Comparison of ENCODE assay signal across 11 mouse cellular contexts in the genomic region with DNA sequence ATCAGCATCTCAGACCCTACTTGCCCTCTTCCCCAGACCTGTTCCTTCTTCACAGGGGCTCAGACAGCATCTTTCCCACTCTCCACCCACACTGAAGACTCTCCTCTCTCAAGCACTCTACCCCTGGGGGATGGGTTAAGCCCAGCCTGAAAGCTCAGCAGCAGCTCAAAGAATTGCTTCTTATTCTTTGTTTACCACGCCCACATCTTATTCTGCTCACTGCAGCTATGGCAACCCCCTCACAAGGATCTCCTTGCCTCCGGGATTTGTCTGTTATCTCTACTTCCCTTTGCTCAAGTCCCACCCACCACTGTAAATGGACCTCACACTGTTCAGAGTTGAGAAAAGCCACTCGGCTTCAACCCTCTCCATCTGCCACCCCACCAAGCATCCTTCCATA. TPM values are rescaled to one million over a fixed set of nuclear protein-coding genes. Genes with fewer than 3 reads are reported as not detected.
DNase-seq lines count a peak whose midpoint lies in the region; ATAC-seq and TF ChIP-seq lines count a peak whose summit lies in the region.
"Had no signal": no experiment of that assay in that cellular context is flagged by ENCODE, and none has a peak within 500 bp of the region (broad histone marks: within the 10 kb centered on the region; RNA-seq: fewer than 3 reads in every experiment).

No protein-coding gene starts in this region.

- no peak overlapping the region for H3K4me2 ChIP-seq in hindbrain, embryonic 13.5 days
- H3K4me2 ChIP-seq in midbrain, embryonic 14.5 days (ENCODE audit: low read length), result no peak overlapping the region
- H3K4me2 ChIP-seq: heart, embryonic 13.5 days had no signal

- no peaks in the 10 kb centered on the region for H3K9me3 ChIP-seq in hindbrain, embryonic 10.5 days
- H3K9me3 ChIP-seq in hindbrain, embryonic 13.5 days, result peaks cover 3% of the 10 kb centered on the region; the same call in 1 of the 2 replicates
- peaks cover 4% of the 10 kb centered on the region; the same call in 1 of the 2 replicates for H3K9me3 ChIP-seq in midbrain, embryonic 14.5 days (ENCODE audit: control insufficient read depth, low read length)
- H3K9me3 ChIP-seq: heart, embryonic 13.5 days had no signal

- no peak for ATAC-seq in hindbrain, embryonic 13.5 days (ENCODE audit: low FRiP score)
- no peak for ATAC-seq in midbrain, embryonic 14.5 days (ENCODE audit: low FRiP score, low TSS enrichment)
- ATAC-seq: lung, postnatal 0 days had no signal

- TF ChIP-seq CTCF in brain, embryonic 14.5 days (IDR thresholded peaks at IDR 0.05; ENCODE audit: borderline replicate concordance, extremely low read depth, insufficient read depth, insufficient read length), result no peak

- no peak overlapping the region for H3K9ac ChIP-seq in hindbrain, embryonic 13.5 days
- H3K9ac ChIP-seq in midbrain, embryonic 14.5 days (replicated peaks; ENCODE audit: low read length), result no peak overlapping the region
- H3K9ac ChIP-seq: heart, embryonic 13.5 days had no signal

- TF ChIP-seq POLR2A in brain, embryonic 14.5 days (IDR thresholded peaks at IDR 0.05; ENCODE audit: borderline replicate concordance, extremely low read depth, insufficient read depth, insufficient read length, poor library complexity, severe bottlenecking), result no peak

- peaks cover 23% of the 10 kb centered on the region for H3K4me1 ChIP-seq in hindbrain, embryonic 10.5 days (replicated peaks)
- H3K4me1 ChIP-seq in hindbrain, embryonic 13.5 days (replicated peaks), result peaks cover 10% of the 10 kb centered on the region; the same call in 1 of the 2 replicates
- peaks cover 7% of the 10 kb centered on the region for H3K4me1 ChIP-seq in midbrain, embryonic 14.5 days (ENCODE audit: control insufficient read depth, insufficient read depth, low read length)

- peaks cover 4% of the 10 kb centered on the region for H3K27me3 ChIP-seq in hindbrain, embryonic 10.5 days (ENCODE audit: insufficient read depth, poor library complexity, severe bottlenecking)
- no peaks in the 10 kb centered on the region for H3K27me3 ChIP-seq in hindbrain, embryonic 13.5 days
- H3K27me3 ChIP-seq in midbrain, embryonic 14.5 days (ENCODE audit: control insufficient read depth, insufficient read depth, low read length), result 0 out of 2 replicates have a peak, but pooled peaks cover 4% of the 10 kb centered on the region

- no peak overlapping the region for H3K27ac ChIP-seq in hindbrain, embryonic 10.5 days
- H3K27ac ChIP-seq in hindbrain, embryonic 13.5 days, result no peak overlapping the region
- H3K27ac ChIP-seq in midbrain, embryonic 14.5 days (replicated peaks; ENCODE audit: low read depth, low read length), result no peak overlapping the region
- H3K27ac ChIP-seq: heart, embryonic 13.5 days had no signal

- peak; percentile 9 for DNase-seq in hindbrain, embryonic 10.5 days (ENCODE audit: low spot score)
- DNase-seq in brain, embryonic 14.5 days (ENCODE audit: low read depth), result peak; percentile 44
- DNase-seq in frontal cortex, postnatal 14 days (ENCODE audit: low spot score in 2 of 2), result peak; percentile 7 to 20
- peak; percentile 37 for DNase-seq in midbrain, embryonic 14.5 days
- no peak for DNase-seq in natural killer cell, adult 2 months (ENCODE audit: low spot score in 2 of 2)
- DNase-seq in adrenal gland, postnatal 25 days, result no peak
- DNase-seq in adrenal gland, postnatal 10 days, result no peak
- DNase-seq: kidney, postnatal 10 days had no signal

- no peaks in the 10 kb centered on the region for H3K36me3 ChIP-seq in hindbrain, embryonic 10.5 days
- H3K36me3 ChIP-seq in hindbrain, embryonic 13.5 days, result no peaks in the 10 kb centered on the region
- H3K36me3 ChIP-seq in midbrain, embryonic 14.5 days (ENCODE audit: control insufficient read depth, insufficient read depth, low read length), result no peaks in the 10 kb centered on the region
- H3K36me3 ChIP-seq: heart, embryonic 13.5 days had no signal

- no peak overlapping the region for H3K4me3 ChIP-seq in hindbrain, embryonic 10.5 days
- no peak overlapping the region for H3K4me3 ChIP-seq in hindbrain, embryonic 13.5 days
- no peak overlapping the region for H3K4me3 ChIP-seq in midbrain, embryonic 14.5 days (replicated peaks; ENCODE audit: low read depth, low read length)
- H3K4me3 ChIP-seq: heart, embryonic 13.5 days had no signal

- WGBS in hindbrain, embryonic 10.5 days, result 5% methylated on average over 3 of the region's 3 CpGs
- WGBS in hindbrain, embryonic 13.5 days, result 1% methylated on average over 3 of the region's 3 CpGs
- WGBS in midbrain, embryonic 14.5 days, result 2% methylated on average over 3 of the region's 3 CpGs

RNA-seq across cellular contexts. Expression of gene Rreb1, which starts 28.7 kb away (rescaled TPM):
- 6.5 and 7.7 TPM in 2 replicates for polyA plus RNA-seq in hindbrain, embryonic 10.5 days (2016; fragmentation: Nextera tagmentation; extraction: Ambion mirVana)
- polyA plus RNA-seq in hindbrain, embryonic 13.5 days (2015; fragmentation: Nextera tagmentation; extraction: Ambion mirVana), result 2.5 and 3.2 TPM in 2 replicates
- 5.2 and 8.0 TPM in 2 replicates for polyA plus RNA-seq in brain, embryonic 14.5 days (2012; rRNA removed)
- 1.8 and 3.9 TPM in 2 replicates for polyA plus RNA-seq in midbrain, embryonic 14.5 days (2014; fragmentation: Nextera tagmentation; extraction: Ambion mirVana)
- total RNA-seq in adrenal gland, postnatal 25 days (2021), result 78.2 and 87.2 TPM in 2 replicates
- total RNA-seq in adrenal gland, postnatal 10 days (2021), result 10 to 100 TPM; 57.4 to 74.8 TPM

Comparison
In these comparisons a context has a peak if more than half of its experiments do, and no peak if none do; other contexts are left out.
1. DNase-seq: peak in hindbrain, embryonic 10.5 days (single experiment), brain, embryonic 14.5 days (single experiment), frontal cortex, postnatal 14 days (2 of 2) and midbrain, embryonic 14.5 days (single experiment); none in natural killer cell, adult 2 months (0 of 2), adrenal gland, postnatal 25 days (single experiment) and adrenal gland, postnatal 10 days (single experiment).